Mouse (Mus musculus): ENCODE results near the gene Atp1a1. TPM values are rescaled to one million over a fixed set of nuclear protein-coding genes. Genes with fewer than 3 reads are reported as not detected.

Atp1a1 gene
- total and polyA plus RNA-seq, 2 experiments from 2014 or later, result 66.4 to 264 TPM

GRCm38 (mm10) chr3:101595866-101596630 is 8.4 kb downstream of the Atp1a1 start:
- H3K27ac ChIP-seq, result peak overlapping the region; percentile 16; the same call in 1 of the 2 replicates
- DNase-seq (ENCODE audit: low spot score), result no peak
- no peak for TF ChIP-seq CTCF (IDR thresholded peaks at IDR 0.05; ENCODE audit: low read depth)
- H3K4me1 ChIP-seq (ENCODE audit: insufficient read depth, low read length), result peaks cover 38% of the 10 kb centered on the region
- 72% methylated on average over 14 of the region's 14 CpGs for WGBS
- no peak for ATAC-seq
- H3K4me2 ChIP-seq (ENCODE audit: low read depth, low read length), result no peak overlapping the region
- H3K27me3 ChIP-seq (ENCODE audit: insufficient read depth, low read length), result no peaks in the 10 kb centered on the region
- H3K9me3 ChIP-seq (ENCODE audit: low read length), result no peaks in the 10 kb centered on the region
- H3K4me3 ChIP-seq (ENCODE audit: low read length), result no peak overlapping the region
- H3K9ac ChIP-seq (replicated peaks; ENCODE audit: low read length), result no peak overlapping the region
- peaks cover 19% of the 10 kb centered on the region for H3K36me3 ChIP-seq (ENCODE audit: insufficient read depth, low read length)

DNA sequence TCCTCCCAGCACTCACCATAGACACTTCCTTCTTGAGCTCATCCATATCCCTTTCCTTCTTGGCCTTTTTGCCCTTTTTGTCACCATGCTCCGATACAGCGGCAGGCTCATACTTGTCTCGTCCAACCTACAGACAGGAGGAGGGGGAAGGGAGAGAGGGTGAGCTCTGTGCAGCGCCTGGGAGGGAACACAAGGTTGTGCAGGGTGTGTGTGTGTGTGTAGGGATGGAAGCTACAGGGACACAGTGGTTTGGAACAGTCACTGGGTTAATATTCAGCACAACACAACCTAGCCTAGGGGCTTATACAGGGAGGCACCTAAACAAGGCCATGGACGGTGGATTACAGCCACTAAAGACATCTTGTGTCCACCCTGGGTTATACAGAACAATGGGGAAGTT is 9.5 kb downstream of the Atp1a1 start:
- Histone ChIP-seq H3K27me3 (ENCODE audit: insufficient read depth, low read length) (no peaks in the 10 kb centered on the region), H3K9ac (replicated peaks; ENCODE audit: low read length) (no peak overlapping the region), H3K4me2 (ENCODE audit: low read depth, low read length) (no peak overlapping the region), H3K9me3 (ENCODE audit: low read length) (no peaks in the 10 kb centered on the region), H3K27ac (no peak overlapping the region), H3K36me3 (ENCODE audit: insufficient read depth, low read length) (peaks cover 29% of the 10 kb centered on the region), H3K4me3 (ENCODE audit: low read length) (no peak overlapping the region), H3K4me1 (ENCODE audit: insufficient read depth, low read length) (peaks cover 29% of the 10 kb centered on the region)
- TF ChIP-seq CTCF (IDR thresholded peaks at IDR 0.05; ENCODE audit: low read depth), result no peak
- WGBS, result 79% methylated on average over 5 of the region's 5 CpGs
- no peak for ATAC-seq
- DNase-seq (ENCODE audit: low spot score), result no peak

DNA sequence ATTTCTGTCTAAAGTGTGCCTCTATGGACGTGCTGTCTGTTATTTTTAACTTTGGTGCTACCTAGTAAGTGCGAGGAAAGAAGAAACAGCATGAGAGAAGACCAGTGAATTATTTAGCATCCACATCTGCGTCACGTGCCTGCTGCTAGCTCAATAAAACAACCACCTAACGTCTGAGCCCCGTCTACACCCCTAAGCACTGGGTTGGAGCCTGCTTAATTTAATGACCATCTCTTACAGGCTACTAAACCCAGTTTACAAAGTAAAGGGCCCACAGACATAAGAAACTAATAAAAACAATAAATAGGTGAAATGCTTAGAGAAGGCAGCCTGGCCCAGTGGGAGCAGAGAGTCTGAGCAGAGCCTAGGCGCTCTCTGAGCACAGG is 11.2 kb downstream of the Atp1a1 start:
- peaks cover 15% of the 10 kb centered on the region; the same call in 1 of the 2 replicates for H3K4me1 ChIP-seq (ENCODE audit: insufficient read depth, low read length)
- no peak overlapping the region for H3K4me3 ChIP-seq (ENCODE audit: low read length)
- ATAC-seq (no peak), DNase-seq (ENCODE audit: low spot score) (no peak)
- no peak overlapping the region for H3K27ac ChIP-seq
- H3K27me3 ChIP-seq (ENCODE audit: insufficient read depth, low read length), result no peaks in the 10 kb centered on the region
- WGBS, result 47% methylated on average over 7 of the region's 7 CpGs
- H3K4me2 ChIP-seq (ENCODE audit: low read depth, low read length), result no peak overlapping the region
- H3K36me3 ChIP-seq (ENCODE audit: insufficient read depth, low read length), result peaks cover 44% of the 10 kb centered on the region
- H3K9ac ChIP-seq (replicated peaks; ENCODE audit: low read length), result no peak overlapping the region
- TF ChIP-seq CTCF (IDR thresholded peaks at IDR 0.05; ENCODE audit: low read depth), result no peak
- no peaks in the 10 kb centered on the region for H3K9me3 ChIP-seq (ENCODE audit: low read length)

DNA sequence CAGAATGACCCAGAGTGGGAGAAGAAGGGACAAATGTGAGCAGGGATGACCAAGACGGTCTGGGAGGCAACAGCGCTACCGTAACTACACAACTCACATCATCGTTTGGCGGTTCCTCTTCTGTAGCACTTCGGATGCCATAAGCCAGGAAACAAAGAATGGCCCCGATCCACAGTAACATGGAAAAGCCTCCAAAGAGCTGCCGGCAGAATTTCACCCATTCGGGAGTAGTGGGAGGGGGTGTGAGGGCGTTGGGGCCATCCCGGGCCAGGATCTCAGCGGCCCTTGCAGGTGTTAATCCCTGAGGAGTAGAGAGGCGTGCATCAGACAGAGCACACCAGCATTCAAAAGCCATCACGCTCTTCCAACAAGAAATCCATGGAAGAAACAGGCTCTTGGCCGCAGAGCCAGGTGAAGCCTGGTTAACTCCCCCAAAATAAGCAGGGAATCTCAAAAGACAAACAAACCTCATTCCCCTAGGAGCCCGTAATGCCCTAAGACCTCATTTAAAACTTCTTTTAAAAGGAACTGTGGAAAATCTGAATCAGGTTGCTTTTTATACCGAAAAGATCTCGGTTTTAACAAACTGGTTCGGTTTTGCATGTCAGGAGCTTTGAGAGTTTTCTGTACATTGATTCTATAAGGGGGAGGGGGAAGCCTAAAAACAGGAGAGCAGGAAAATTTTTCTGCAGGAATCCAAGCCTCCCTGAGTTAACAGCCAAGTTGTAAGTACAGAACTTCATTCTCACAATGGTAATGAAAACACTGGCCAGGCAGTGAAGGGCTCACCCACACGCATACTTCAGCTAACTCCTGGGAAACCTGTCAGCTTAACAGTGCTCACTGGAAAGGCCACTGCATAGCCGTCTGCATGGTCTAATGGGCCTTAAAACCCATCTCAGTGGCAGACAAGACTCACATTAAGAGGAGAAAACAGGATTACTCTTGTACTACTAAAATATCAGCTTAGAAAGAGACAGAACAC is 11.9 kb downstream of the Atp1a1 start:
- no peak overlapping the region for H3K4me3 ChIP-seq (ENCODE audit: low read length)
- DNase-seq (ENCODE audit: low spot score) (no peak), ATAC-seq (no peak)
- no peak for TF ChIP-seq CTCF (IDR thresholded peaks at IDR 0.05; ENCODE audit: low read depth)
- no peaks in the 10 kb centered on the region for H3K9me3 ChIP-seq (ENCODE audit: low read length)
- no peak overlapping the region for H3K27ac ChIP-seq
- peaks cover 15% of the 10 kb centered on the region; the same call in 1 of the 2 replicates for H3K4me1 ChIP-seq (ENCODE audit: insufficient read depth, low read length)
- no peaks in the 10 kb centered on the region for H3K27me3 ChIP-seq (ENCODE audit: insufficient read depth, low read length)
- 57% methylated on average over 21 of the region's 21 CpGs for WGBS
- peaks cover 45% of the 10 kb centered on the region for H3K36me3 ChIP-seq (ENCODE audit: insufficient read depth, low read length)
- no peak overlapping the region for H3K9ac ChIP-seq (replicated peaks; ENCODE audit: low read length)
- H3K4me2 ChIP-seq (ENCODE audit: low read depth, low read length), result no peak overlapping the region

DNA sequence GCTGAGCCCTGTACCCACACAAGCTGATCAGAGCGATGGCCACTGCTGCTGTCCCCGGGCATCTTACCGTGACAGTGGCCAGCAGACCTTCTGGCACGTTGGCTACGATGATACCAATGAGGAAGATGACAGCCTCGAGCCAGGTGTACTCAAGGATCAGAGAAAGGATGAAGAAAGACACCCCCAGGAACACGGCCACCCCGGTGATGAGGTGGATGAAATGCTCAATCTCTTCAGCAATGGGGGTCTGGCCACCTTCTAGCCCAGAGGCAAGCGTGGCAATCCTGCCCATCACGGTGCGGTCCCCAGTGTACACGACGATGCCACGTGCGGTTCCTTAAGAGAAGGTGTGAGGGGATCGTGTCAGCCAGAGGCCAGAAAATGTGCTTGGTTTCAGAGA is 14.1 kb downstream of the Atp1a1 start:
- Histone ChIP-seq H3K9me3 (ENCODE audit: low read length) (no peaks in the 10 kb centered on the region), H3K4me2 (ENCODE audit: low read depth, low read length) (no peak overlapping the region), H3K27me3 (ENCODE audit: insufficient read depth, low read length) (no peaks in the 10 kb centered on the region), H3K9ac (replicated peaks; ENCODE audit: low read length) (no peak overlapping the region), H3K36me3 (ENCODE audit: insufficient read depth, low read length) (peaks cover 64% of the 10 kb centered on the region), H3K27ac (no peak overlapping the region), H3K4me3 (ENCODE audit: low read length) (no peak overlapping the region), H3K4me1 (ENCODE audit: insufficient read depth, low read length) (no peaks in the 10 kb centered on the region)
- DNase-seq (ENCODE audit: low spot score) (no peak), ATAC-seq (no peak)
- 93% methylated on average over 16 of the region's 16 CpGs for WGBS
- no peak for TF ChIP-seq CTCF (IDR thresholded peaks at IDR 0.05; ENCODE audit: low read depth)

GRCm38 (mm10) chr3:101588299-101588698 is 16.2 kb downstream of the Atp1a1 start:
- ATAC-seq (no peak), DNase-seq (ENCODE audit: low spot score) (no peak)
- TF ChIP-seq CTCF (IDR thresholded peaks at IDR 0.05; ENCODE audit: low read depth), result no peak
- Histone ChIP-seq H3K27me3 (ENCODE audit: insufficient read depth, low read length) (no peaks in the 10 kb centered on the region), H3K4me3 (ENCODE audit: low read length) (no peak overlapping the region), H3K9me3 (ENCODE audit: low read length) (no peaks in the 10 kb centered on the region), H3K4me2 (ENCODE audit: low read depth, low read length) (no peak overlapping the region), H3K27ac (no peak overlapping the region), H3K4me1 (ENCODE audit: insufficient read depth, low read length) (no peaks in the 10 kb centered on the region), H3K9ac (replicated peaks; ENCODE audit: low read length) (no peak overlapping the region), H3K36me3 (ENCODE audit: insufficient read depth, low read length) (peaks cover 79% of the 10 kb centered on the region)
- 78% methylated on average over 7 of the region's 7 CpGs for WGBS

All from hindbrain, postnatal 0 days (tissue).